Mouse (Mus musculus): ENCODE measurements around the gene Proser3. TPM values are rescaled to one million over a fixed set of nuclear protein-coding genes. Genes with fewer than 3 reads are reported as not detected.

Proser3 gene
- total RNA-seq, 2 experiments from 2014 or later: 3.0 to 6.4 TPM

- no peak for DNase-seq
Observed at GRCm38 (mm10) chr7:30579950-30580349, 27.9 kb upstream of the Proser3 start.

DNA sequence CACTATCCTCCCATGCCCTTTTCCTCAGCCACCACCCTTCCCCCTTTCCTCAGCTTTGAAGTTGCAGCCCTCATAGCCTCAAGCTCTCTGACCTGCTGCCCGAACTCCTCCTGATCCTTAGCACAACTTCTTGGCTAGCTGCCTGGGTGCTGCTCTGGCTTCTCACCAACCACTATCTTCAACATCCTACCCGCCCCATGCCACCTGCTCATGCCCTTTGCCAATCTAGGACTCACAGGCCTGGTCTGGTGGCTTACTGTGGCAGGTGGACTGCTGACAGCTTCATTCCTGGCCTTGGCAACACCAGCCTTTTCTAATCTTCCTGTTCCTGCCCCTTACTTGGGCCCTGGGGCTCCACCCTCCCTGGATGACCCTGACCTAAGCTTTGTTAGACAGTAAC, 20.9 kb upstream of the Proser3 start:
- DNase-seq: peak; percentile 86

DNA sequence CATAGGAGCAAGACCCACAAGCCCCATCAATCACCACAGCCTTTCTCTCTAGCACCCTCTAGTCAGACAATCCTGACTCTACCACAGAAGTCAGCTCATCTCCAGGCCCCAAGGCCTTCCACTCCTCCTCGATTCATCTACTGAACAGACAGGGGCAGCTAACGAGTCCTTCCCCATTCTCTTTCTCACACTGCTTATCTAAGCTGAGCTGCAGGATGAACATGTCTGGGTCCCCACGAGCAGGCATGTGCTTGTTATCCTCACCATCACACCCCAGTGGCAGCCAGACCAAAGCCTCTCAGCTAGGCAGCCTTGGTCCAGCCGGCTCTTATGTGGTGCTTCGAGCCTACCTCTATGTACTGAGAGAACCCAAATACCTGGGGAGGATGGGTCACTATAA, 20.3 kb upstream of the Proser3 start:
- no peak for DNase-seq

DNA sequence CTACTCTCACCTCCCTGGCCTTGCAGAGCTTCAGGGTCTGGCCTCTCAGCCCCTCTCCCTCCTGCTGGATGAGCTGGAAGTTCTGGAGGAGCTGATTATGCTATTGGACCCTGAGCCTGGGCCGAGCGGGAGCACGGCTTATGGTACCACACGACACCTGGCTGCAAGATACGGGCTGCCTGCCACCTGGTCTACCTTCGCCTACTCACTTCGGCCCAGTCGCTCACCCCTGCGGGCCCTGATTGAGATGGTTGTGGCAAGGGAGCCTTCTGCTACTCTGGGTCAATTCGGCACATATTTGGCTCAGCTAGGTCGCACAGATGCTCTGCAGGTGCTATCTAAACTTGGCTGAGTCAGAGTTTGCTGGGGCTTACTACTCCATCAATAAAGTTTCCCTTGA, 15.5 kb upstream of the Proser3 start:
- no peak for DNase-seq

- DNase-seq: no peak
Observed at GRCm38 (mm10) chr7:30566033-30566432, 13.9 kb upstream of the Proser3 start.

- no peak for DNase-seq
Observed at GRCm38 (mm10) chr7:30564970-30565571, 13.0 kb upstream of the Proser3 start, which contains the start of gene Igflr1. TSS of gene Igflr1 (plus strand) at chr7:30565427.

DNA sequence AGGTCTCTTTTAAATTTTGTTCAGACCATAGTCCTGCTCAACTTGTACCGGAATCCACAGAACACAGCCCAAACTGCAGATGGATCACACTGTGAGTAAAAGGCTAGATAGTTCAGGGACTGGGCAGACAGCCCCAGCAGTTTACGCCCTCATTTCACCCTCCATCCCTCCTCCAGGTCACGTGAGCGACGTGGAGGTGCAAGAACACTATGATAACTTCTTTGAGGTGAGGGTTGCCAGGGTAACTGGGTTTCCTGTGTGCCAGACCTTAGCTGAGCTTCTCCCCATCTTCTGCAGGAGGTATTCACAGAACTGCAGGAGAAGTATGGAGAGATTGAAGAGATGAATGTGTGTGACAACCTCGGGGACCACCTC, 11.8 kb upstream of the Proser3 start:
- no peak for DNase-seq

DNA sequence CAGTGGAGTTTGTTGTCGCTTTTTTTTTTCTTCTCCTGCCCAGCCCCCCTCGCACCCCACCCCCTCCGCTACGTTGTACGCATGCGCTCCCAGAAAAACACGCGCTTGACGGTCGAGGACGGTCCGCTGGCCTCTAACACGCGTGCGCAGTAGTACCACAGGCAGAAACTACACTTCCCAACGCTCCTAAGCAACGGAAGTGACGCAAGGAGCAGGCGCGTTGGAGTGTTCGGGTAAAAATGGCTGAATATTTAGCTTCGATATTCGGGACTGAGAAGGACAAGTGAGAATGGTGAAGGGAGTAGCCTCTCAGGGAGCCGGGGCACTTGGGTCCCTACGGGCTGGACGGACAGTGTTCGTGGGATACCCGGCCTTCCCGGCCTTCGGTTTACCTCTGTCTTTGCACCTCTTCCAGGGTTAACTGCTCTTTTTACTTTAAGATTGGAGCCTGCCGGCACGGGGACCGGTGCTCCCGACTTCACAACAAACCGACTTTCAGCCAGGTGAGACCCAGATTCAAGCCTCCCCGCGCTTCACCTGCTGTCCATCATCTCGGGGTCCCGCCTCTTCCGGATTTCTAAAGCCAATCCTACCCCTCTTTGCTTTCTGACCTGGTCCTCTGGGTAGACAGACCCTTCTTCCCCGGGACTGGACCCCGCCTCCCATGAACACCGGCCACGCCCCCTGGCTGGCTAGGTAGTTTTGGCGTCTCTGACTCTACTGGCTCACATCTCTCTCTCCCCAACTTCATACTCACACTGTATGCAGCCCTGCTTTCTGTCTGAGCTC, 11.2 kb upstream of the Proser3 start, which contains the start of the genes U2af1l4, Gm49396 and Psenen:
Gene U2af1l4, plus strand, starts transcription at position 185 of the 789 bp plus-strand sequence.
Gene Gm49396, plus strand, starts transcription at position 228 of the 789 bp plus-strand sequence.
Gene Psenen, minus strand, starts transcription at position 511 of the 789 bp plus-strand sequence.
- peak; percentile 94 for DNase-seq

DNA sequence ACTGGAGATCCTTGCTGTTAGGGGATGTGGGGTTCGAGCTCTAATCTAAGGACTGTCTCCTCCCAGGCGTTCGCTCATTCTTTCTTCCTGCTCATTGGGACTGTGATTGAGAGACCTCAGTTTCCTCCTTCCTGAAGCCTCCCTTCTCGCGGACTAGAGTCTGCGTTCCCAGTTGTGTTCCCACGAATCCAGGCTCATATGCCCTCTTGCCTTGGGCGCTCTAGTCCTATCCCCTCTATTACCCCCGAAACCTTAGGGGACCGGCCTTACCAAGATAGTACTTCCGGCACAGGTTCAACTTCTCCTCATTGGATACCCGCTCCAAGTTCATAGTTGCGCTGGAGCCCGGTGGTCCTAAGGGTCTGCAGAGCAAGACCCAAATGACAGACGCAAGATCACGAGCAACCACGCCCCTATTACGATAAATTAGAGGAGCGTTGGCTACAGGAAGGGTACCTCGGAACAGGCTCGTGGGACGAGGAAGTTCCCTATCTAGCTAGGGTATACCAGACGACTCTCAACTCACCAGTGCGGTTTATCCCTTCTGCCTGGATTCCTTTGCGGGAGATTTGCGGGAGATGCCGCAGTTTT, 10.5 kb upstream of the Proser3 start:
- DNase-seq: no peak

DNA sequence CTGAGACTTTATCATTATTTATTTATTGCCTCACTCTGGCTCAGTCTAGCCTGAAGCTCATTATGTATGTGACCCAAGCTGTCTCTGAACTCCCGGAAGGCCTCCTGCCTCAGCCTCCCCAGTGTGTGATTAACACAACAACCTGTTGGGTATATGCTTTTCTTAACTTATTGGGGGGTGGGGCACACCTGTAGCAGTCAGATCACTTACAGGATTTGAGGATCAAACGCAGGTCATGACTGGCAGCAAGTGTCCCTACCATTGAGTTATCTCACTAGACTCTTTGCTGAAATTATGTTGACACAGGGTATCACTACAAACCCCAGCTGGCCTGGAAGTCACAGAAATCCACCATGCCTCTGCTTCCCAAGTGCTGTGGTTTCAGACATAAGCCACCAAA, 8.2 kb upstream of the Proser3 start:
- no peak for DNase-seq

- peak; percentile 97 for DNase-seq
Observed at GRCm38 (mm10) chr7:30559443-30559954, 7.4 kb upstream of the Proser3 start, which contains the start of gene Lin37. TSS of gene Lin37 (minus strand) at chr7:30559838.

- no peak for DNase-seq
Observed at GRCm38 (mm10) chr7:30558656-30559442, 6.8 kb upstream of the Proser3 start.

GRCm38 (mm10) chr7:30557901-30558514, 5.9 kb upstream of the Proser3 start:
- no peak for DNase-seq

GRCm38 (mm10) chr7:30556894-30557536, 4.9 kb upstream of the Proser3 start:
- DNase-seq: no peak

GRCm38 (mm10) chr7:30553810-30554584, 1.9 kb upstream of the Proser3 start:
- DNase-seq: no peak

DNA sequence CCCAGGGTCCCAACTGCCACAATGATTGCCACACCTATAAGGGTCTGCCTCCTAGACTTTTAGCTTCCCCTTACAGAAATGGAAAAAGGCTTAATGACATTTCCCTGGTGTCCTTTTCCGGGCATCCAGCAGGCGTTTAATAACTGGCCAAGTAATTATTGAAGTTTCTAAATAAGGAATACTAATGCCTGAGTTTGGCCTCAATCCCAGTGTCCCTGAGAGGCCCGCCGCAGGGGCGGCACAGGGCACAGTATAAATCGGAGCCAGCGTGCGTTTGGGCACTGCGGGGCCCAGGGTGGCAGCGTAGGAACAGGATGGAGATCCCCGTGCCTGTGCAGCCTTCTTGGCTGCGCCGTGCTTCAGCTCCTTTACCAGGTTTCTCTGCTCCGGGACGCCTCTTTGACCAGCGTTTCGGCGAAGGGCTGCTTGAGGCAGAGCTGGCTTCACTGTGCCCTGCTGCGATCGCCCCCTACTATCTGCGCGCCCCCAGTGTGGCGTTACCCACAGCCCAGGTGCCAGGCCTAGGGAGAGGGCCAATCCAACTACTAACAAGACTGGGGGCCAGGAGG, 1.0 kb upstream of the Proser3 start:
- DNase-seq: peak; percentile 70

GRCm38 (mm10) chr7:30551445-30552101, 526 bp downstream of the Proser3 start:
- no peak for DNase-seq

GRCm38 (mm10) chr7:30550603-30551002, 1.5 kb downstream of the Proser3 start:
- DNase-seq: no peak

- DNase-seq: no peak
Observed at GRCm38 (mm10) chr7:30549880-30550279, 2.2 kb downstream of the Proser3 start.
